Mouse (Mus musculus): ENCODE measurements around the gene Setd1b.

- TF ChIP-seq GATA1 (IDR thresholded peaks at IDR 0.05; ENCODE audit: low read length) (no peak), TAL1 (IDR thresholded peaks at IDR 0.05; ENCODE audit: low read length) (no peak)
Observed at GRCm38 (mm10) chr5:123143251-123143970, 1.4 kb downstream of the Setd1b start.

All from erythroblast, embryonic 14.5 days (primary cell).